Mouse (Mus musculus) CD4-positive, CD25-positive, alpha-beta regulatory T cell (primary cell): ENCODE data around the gene Lrrc34. TPM values are rescaled to one million over a fixed set of nuclear protein-coding genes. Genes with fewer than 3 reads are reported as not detected.

Experiments
- polyA plus RNA-seq: library from polyadenylated mRNA; unstranded; fragments of 100-300 nt; shearing (Covaris generic); gene quantifications from one replicate; pipeline ENCODE4 v1.2.1, GENCODE M21; 2017

Lrrc34 gene
- 0.16 TPM for polyA plus RNA-seq

GRCm38 (mm10) chr3:30647440-30648090 is at the start of gene Lrrc34:
TSS of gene Lrrc34 (minus strand) at chr3:30647869.

GRCm38 (mm10) chr3:30644207-30644606 is 3.5 kb downstream of the Lrrc34 start, which contains the start of gene Lrriq4:
TSS of gene Lrriq4 (plus strand) at chr3:30644507.

GRCm38 (mm10) chr3:30602065-30602739 is 45.5 kb downstream of the Lrrc34 start, which contains the start of gene Mynn:
TSS of gene Mynn (plus strand) at chr3:30602065.

GRCm38 (mm10) chr3:30599711-30600545 is 47.7 kb downstream of the Lrrc34 start, which contains the start of gene Actrt3:
TSS of gene Actrt3 (minus strand) at chr3:30599939.

Other genes with a start within 250 kb of the Lrrc34 start
- 0.23 TPM for gene Mecom, start 99.9 kb downstream of the Lrrc34 start, polyA plus RNA-seq
- gene Actrt3, start 47.9 kb downstream of the Lrrc34 start, polyA plus RNA-seq, result 0.14 TPM
- gene Mynn, start 45.8 kb downstream of the Lrrc34 start, polyA plus RNA-seq, result 43.6 TPM
- gene Lrriq4, start 3.4 kb downstream of the Lrrc34 start, polyA plus RNA-seq, result not detected
- 0.07 TPM for gene Lrrc31, start 52.0 kb upstream of the Lrrc34 start, polyA plus RNA-seq
- gene Samd7, start 98.4 kb upstream of the Lrrc34 start, polyA plus RNA-seq, result not detected
- gene Sec62, start 145.0 kb upstream of the Lrrc34 start, polyA plus RNA-seq, result 69.0 TPM
- 3.4 TPM for gene Gpr160, start 208.1 kb upstream of the Lrrc34 start, polyA plus RNA-seq